Mouse (Mus musculus): ENCODE results near the gene Gm49352.
"Not testable (repeated sequence)": the region's sequence is repeated elsewhere in the genome, so short reads cannot be mapped to it uniquely, and the experiment has no call there.

GRCm38 (mm10) chr13:61568074-61568473, at the start of gene Gm49352:
- not testable (repeated sequence) for TF ChIP-seq CTCF, EP300 (IDR thresholded peaks at IDR 0.05; ENCODE audit: low read depth)
